Mouse (Mus musculus): ENCODE measurements around the gene Fyttd1.
"Not testable (repeated sequence)": the region's sequence is repeated elsewhere in the genome, so short reads cannot be mapped to it uniquely, and the experiment has no call there.

The Fyttd1 gene

GRCm38 (mm10) chr16:32877343-32878156 is at the start of gene Fyttd1, which contains the start of gene Rubcn:
Fyttd1 (plus strand) TSS chr16:32877500.
Rubcn (minus strand) TSS chr16:32877766.
- peak; percentile 95 to 97 for DNase-seq (ENCODE audit: low read depth in 2 of 2, low spot score in 2 of 2)

- DNase-seq (ENCODE audit: low read depth in 2 of 2, low spot score in 2 of 2): no peak
These were observed 48.2 kb upstream of the Fyttd1 start for GRCm38 (mm10) chr16:32829104-32829503.

- DNase-seq (ENCODE audit: low read depth in 2 of 2, low spot score in 2 of 2): no peak
These were observed 45.8 kb upstream of the Fyttd1 start for GRCm38 (mm10) chr16:32831501-32831900.

DNA sequence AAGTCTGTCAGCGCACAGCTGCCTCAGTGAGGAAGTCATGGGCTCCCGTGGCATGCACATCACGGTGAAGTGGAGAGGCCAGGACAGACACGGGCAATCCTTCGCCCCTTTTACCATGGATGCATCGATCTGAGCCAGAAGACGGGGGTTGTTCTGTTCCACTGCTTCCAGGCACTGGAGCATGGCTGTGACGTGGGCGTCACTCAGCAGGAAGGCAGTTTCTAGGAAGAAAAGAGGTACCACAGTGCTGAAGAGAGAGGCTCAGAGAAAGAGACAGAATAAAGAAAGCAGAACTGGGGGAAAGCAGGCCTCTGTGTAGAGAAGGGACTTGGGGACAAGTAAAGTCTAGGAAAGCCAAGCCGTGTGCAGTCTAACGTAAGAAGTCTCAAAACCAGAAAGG is 30.2 kb upstream of the Fyttd1 start:
- DNase-seq (ENCODE audit: low read depth in 2 of 2, low spot score in 2 of 2): no peak

- DNase-seq (ENCODE audit: low read depth in 2 of 2, low spot score in 2 of 2): no peak
These were observed 28.1 kb upstream of the Fyttd1 start for GRCm38 (mm10) chr16:32849042-32849830.

GRCm38 (mm10) chr16:32853492-32854049 is 23.7 kb upstream of the Fyttd1 start:
- DNase-seq (ENCODE audit: low read depth in 2 of 2, low spot score in 2 of 2): no peak

DNA sequence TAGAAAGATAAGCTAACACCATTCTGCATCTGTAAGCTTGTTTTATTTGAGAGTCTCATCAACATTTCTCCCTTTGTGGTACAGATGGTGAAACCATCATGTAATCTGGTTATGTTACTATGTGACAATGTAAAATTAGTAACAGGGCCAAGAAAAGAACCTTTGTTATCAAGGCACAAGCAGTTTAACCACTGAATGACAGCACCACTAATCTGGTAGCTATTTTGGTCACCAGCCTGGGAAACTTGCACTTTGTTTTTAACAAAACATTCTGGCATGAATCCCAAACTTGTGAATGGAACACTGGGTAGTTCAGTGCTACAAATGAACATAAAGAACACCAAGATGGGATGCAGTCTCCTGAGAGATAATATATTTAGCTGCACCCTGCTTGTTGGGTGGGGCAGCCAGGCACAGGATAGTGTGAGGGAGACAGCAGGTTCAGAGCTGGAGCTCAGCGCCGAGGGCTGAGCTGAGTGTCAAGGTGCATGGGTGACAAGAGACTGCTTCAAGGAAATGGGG is 23.2 kb upstream of the Fyttd1 start:
- DNase-seq (ENCODE audit: low read depth in 2 of 2, low spot score in 2 of 2): no peak

DNA sequence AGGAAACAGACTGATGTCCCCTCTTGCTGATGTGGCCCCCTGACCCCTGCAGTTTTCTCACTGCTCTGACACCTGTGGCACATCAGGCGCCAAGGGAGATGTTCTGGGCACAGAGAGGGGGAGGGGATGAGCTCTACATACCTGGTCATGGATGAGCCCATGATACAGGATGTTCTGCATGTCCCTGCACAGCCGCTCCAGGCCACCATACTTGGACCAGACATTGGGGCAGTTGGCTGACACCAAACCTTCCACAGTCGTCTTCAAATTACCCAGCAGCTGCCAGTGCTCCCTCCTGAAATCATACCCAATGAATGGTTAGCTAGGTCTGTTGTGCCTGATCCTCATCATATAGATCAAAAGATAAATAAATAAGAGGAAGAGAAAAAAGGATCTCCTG is 20.5 kb upstream of the Fyttd1 start:
- DNase-seq (ENCODE audit: low read depth in 2 of 2, low spot score in 2 of 2): no peak

- no peak for DNase-seq (ENCODE audit: low read depth in 2 of 2, low spot score in 2 of 2)
These were observed 18.9 kb upstream of the Fyttd1 start for GRCm38 (mm10) chr16:32858356-32858755.

- no peak for DNase-seq (ENCODE audit: low read depth in 2 of 2, low spot score in 2 of 2)
These were observed 18.3 kb upstream of the Fyttd1 start for GRCm38 (mm10) chr16:32858771-32859636.

GRCm38 (mm10) chr16:32861813-32862385 is 15.4 kb upstream of the Fyttd1 start:
- no peak for DNase-seq (ENCODE audit: low read depth in 2 of 2, low spot score in 2 of 2)

DNA sequence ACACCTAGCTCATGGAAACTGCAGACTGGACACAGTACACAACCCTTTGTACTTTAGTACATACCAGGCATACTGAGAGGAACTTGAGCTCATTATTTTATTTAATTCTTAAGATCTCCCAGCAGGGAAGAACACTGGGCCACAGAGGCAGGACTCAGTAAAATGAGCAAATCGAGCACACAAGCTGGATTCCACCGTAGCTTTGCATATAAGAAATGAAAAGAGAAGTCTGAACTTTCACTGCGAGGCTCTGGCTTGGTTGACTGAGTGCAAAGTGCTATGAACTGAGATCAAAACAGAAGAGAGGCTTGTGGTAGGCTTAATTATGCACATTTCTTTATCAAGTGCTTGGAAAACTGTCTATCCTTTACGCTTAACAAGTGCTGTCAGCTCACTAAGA is 11.9 kb upstream of the Fyttd1 start:
- no peak for DNase-seq (ENCODE audit: low read depth in 2 of 2, low spot score in 2 of 2)

GRCm38 (mm10) chr16:32866713-32867112 is 10.6 kb upstream of the Fyttd1 start:
- DNase-seq (ENCODE audit: low read depth in 2 of 2, low spot score in 2 of 2): no peak

DNA sequence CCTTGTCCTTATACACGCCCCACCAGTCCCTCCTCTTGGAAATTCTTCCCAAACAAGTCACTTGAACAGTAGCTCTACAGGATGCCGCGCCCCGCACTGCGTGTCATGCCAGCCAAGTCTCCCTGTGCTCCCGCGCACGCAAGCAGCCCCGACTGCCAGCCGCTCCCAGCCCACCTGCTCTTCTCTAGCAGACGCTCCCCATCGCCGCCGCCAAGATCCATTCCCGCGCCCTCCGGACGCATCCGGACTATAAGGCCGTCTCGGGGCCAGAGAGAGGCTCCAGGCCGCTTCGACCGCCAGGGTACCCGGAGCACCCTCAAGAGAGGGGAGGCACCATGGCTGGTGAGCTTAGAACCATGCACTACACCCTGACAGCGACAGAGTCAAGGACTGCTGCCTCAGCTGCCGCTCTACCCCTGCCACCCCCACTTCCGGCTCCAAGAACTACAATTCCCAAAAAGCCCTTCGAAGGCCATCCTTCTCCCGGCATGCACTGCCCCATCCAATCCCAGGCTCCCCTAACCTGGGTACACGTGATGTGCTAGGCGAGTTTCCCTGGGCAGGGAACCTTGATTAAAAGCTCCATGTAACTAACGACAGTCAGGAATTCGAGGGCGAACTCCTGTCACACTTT is 9.3 kb upstream of the Fyttd1 start:
- peak; percentile 88 to 93 for DNase-seq (ENCODE audit: low read depth in 2 of 2, low spot score in 2 of 2)

DNA sequence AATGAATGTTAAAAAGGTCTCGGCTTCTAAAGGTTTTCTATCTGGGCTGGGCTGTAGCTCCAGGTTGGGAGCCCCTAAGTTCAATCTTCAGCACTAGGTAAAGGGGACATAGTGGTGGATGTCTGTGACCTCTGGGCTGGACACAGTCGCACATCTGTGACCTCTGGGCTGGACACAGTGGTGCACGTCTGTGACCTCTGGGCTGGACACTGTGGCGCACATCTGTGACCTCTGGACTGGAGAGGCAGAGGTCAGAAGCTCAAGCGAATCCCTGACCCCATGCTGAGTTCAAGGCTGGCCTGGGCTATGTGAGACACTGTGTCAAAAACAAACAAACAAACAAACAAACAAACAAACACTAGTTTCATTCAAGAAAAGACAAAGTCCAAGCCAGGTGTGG is 7.1 kb upstream of the Fyttd1 start:
- DNase-seq (ENCODE audit: low read depth in 2 of 2, low spot score in 2 of 2): no peak

- no peak for DNase-seq (ENCODE audit: low read depth in 2 of 2, low spot score in 2 of 2)
These were observed 3.9 kb upstream of the Fyttd1 start for GRCm38 (mm10) chr16:32873366-32873765.

DNA sequence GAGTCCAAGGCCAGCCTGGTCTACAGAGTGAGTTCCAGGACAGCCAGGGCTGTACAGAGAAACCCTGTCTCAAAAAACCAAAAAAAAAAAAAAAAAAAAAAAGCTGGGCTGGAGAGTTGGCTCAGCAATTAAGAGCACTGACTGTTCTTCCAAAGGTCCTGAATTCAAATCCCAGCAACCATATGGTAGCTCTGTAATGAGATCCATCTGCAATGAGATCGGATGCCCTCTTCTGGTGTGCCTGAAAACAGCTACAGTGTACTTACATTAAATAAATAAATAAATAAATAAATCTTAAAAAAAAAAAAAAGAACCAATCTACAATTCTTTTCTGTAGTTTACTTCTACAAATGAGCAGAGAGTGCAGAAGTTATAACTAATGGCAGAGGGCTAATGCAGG is 2.0 kb upstream of the Fyttd1 start:
- not testable (repeated sequence) for DNase-seq (ENCODE audit: low read depth in 2 of 2, low spot score in 2 of 2)

DNA sequence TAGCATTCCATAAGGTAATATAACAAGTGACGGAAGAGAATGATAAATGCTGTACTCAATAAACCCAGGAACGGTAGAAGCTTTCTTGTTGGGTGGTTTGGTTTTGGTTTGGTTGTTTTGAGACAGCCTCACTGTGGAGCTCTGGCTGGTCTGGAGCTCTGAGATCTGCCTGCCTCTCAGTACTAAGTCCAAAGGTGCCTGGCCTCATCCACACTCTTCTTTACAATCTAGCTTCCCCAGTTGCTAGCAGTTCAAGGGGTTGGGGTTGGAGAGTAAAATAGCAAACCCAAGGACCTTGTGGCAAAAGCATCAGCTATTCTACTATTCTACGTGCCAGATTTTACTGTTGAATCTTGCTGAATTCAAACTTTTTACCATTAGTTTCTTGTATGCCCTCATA is 1.5 kb upstream of the Fyttd1 start:
- no peak for DNase-seq (ENCODE audit: low read depth in 2 of 2, low spot score in 2 of 2)

- DNase-seq (ENCODE audit: low read depth in 2 of 2, low spot score in 2 of 2): no peak
These were observed 469 bp upstream of the Fyttd1 start for GRCm38 (mm10) chr16:32876831-32877230.

- peak in 1 of 2 experiments; percentile 15 for DNase-seq (ENCODE audit: low read depth in 2 of 2, low spot score in 2 of 2)
These were observed 878 bp downstream of the Fyttd1 start for GRCm38 (mm10) chr16:32878157-32878598.
